Mouse (Mus musculus): ENCODE results near the gene Ccnk. TPM values are rescaled to one million over a fixed set of nuclear protein-coding genes. Genes with fewer than 3 reads are reported as not detected.

Ccnk gene
- total RNA-seq, 2 experiments from 2014 or later, result 25.6 to 30.2 TPM

DNA sequence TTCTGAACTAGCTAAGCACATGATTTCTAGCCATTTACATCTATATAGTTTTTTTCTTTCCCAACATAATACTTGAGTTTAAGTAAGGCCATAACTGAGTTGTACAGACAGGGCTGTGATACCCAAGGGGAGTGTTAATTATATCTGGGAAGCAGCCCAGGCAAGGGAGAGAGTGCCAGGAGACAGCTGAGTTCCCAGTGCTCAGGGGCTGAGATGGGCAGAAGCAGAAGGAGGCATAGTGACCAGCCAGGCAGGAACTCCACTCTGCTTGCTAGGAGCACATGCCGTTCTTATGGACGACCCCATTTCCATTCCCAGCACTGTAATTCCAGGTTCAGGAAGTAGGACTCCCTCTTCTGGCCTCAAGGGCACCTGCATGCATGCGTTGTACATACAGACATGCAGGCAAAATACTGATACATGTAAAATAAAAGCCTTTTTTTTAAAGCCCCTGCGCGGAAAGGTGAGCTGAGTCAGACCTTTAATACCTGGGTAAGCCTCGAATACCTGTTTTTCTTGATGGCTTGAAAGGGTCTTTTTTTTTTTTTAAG lies 8.2 kb downstream of the Ccnk start:
- no peak for DNase-seq

GRCm38 (mm10) chr12:108193878-108194277 lies 14.5 kb downstream of the Ccnk start:
- DNase-seq, result peak in 1 of 2 experiments; percentile 51

GRCm38 (mm10) chr12:108195761-108196160 lies 16.4 kb downstream of the Ccnk start:
- no peak for DNase-seq

- no peak for DNase-seq
Measured at GRCm38 (mm10) chr12:108198447-108198846, 19.1 kb downstream of the Ccnk start.

DNA sequence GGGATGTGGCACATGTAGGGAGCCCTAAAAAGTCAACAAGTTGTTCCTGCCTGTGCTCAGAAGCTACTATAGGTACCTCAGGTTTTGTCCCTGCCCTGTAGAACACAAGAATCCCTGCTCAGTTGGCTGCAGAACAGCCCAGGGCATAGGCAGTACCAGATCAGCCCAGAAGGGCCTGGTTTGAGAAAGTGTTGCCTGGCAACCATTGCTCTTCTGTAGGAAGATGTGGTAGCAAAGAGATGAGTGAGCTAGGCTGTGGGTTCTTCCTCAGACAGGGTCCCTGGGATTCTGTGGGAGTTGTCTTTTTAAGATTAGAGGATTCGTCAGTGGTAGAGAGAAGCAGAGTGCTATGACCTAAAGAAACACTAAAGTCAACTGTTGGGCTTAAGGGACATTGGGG lies 20.7 kb downstream of the Ccnk start:
- DNase-seq, result no peak

- DNase-seq, result no peak
Measured at GRCm38 (mm10) chr12:108203895-108204294, 24.5 kb downstream of the Ccnk start.

GRCm38 (mm10) chr12:108204978-108205377 lies 25.6 kb downstream of the Ccnk start:
- no peak for DNase-seq

GRCm38 (mm10) chr12:108206641-108207040 lies 27.3 kb downstream of the Ccnk start:
- DNase-seq, result peak; percentile 54 to 90

GRCm38 (mm10) chr12:108208216-108208615 lies 28.8 kb downstream of the Ccnk start:
- DNase-seq, result no peak

- DNase-seq, result peak; percentile 73 to 90
Measured at GRCm38 (mm10) chr12:108208726-108209438, 29.5 kb downstream of the Ccnk start.

GRCm38 (mm10) chr12:108210623-108211022 lies 31.2 kb downstream of the Ccnk start:
- no peak for DNase-seq

DNA sequence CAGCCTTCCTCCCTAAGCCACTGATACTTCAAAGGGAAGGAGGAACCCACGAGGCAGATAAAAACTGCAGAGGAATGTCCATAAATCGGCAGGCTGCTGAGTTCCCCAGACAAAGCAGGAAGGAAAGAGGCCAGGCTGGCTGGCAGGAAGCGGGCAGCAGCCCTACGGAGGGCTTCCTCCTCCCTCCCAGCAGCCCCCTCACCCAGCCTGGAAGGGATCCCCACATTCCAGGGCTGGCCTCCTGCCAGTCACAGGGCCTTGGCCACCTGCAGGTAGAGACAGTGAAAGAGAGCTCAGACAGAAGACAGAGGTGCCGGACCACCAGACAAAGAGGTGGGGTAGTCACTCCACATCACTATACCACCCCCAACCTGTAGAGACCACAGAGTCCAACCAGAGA lies 32.7 kb downstream of the Ccnk start:
- DNase-seq, result no peak

DNA sequence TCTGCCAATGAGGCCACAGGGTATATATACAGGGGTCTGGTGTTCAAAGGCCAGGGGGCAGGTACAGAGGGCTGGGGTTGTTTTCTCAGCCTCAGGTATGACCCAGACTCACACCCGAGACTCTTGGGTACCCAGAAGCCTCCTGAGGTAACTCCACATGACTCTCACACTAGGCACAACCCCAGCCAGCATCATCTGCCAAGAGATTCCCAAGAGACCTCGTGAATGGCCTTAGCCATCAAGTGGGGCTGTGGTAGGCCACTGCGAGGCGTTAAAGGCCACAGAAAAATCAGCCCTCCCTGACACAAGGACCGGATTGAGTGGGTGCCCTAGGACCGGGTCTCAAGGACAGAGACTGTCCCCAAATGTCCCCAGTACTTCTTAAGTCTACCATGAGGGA lies 33.1 kb downstream of the Ccnk start:
- DNase-seq, result no peak

GRCm38 (mm10) chr12:108213090-108214041 lies 34.0 kb downstream of the Ccnk start:
- DNase-seq, result no peak

- no peak for DNase-seq
Measured at GRCm38 (mm10) chr12:108215090-108215489, 35.7 kb downstream of the Ccnk start.

DNA sequence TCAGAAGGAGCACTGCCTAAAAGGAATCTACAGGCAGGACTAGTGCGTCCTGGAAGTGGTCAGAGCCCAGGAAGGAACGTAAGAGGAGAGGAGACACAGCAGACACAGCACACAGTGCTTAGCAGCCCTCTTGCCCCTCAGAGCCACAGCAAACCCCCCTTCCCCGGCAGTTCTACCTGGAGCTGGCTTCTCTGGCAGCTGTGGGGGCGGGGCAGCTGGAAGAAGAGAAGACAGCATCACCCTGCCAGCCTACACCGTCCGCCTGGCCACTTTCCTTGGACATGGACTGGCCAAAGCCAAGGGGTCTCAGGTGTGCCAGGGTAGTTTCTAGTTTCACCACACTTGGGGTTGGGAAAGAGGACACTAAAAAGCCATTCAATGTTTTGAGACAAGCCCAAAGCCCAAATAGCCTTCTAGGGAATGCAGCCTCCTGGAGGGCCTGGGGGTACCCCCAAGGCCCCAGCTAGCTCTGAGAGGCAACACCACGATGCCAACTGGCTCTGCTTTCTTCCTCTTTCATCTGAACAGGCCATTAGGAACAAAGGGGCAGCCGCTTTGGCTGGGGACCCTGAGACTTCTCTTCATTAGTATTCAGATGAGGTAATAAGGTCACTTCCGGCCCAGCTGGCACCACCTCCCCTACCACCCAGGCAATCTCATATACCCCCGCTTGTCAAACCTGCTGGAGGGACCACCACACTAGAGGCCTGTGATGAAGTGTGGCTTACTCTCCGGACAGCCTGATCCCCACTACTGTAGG lies 37.4 kb downstream of the Ccnk start:
- no peak for DNase-seq

- peak; percentile 59 to 81 for DNase-seq
Measured at GRCm38 (mm10) chr12:108217572-108217971, 38.2 kb downstream of the Ccnk start.

DNA sequence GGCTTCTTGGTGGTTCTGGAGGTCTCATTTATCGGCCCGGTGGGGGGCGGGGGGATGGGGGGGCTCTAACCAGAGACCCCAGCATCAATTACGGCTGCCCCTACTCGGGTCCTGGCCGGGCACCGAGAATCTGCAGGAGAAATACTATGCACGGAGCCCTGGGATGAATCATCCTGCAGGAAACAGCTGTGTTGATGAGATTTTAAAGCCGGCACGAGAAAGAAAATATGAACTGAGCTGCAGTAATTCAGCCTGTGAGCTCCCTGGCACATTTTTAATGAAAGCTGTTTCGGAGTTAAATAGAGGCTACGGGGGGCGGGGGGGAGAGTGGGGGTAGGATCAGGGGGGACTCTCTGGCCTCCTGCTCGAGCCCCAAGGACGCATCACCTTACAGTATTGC lies 39.8 kb downstream of the Ccnk start:
- no peak for DNase-seq

GRCm38 (mm10) chr12:108219825-108220616 lies 40.6 kb downstream of the Ccnk start:
- DNase-seq, result no peak

DNA sequence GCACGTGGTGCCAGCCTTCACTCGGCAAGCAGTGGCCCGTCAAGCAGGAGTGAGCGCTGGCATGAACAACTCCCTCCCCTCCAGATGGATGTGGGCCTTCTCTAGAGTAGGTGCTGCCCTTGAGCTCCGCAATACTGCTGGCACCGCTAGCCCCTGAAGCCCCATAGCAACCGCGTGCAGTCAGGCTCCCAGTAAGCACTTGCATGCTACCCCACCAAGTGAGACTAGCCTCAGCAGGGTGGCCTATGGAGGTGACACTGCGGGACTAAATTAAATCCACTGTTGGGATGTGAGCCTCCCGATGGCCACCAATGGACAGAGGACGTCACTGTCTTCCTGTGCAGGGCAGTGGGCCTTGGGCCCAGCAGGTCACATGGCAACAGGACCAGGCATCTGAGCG lies 41.2 kb downstream of the Ccnk start:
- peak in 1 of 2 experiments; percentile 30 for DNase-seq

GRCm38 (mm10) chr12:108221206-108221605 lies 41.8 kb downstream of the Ccnk start:
- no peak for DNase-seq

Measured in heart, adult 18-20 months (tissue).